Mouse (Mus musculus): ENCODE measurements around the gene Itga3. TPM values are rescaled to one million over a fixed set of nuclear protein-coding genes. Genes with fewer than 3 reads are reported as not detected.

Gene Itga3
- 2.1 and 2.3 TPM in 2 replicates for polyA plus RNA-seq (2021; fragmentation: Nextera tagmentation)
- long read RNA-seq, experiment 1, partial matches to known transcripts: 3 of 4 reads
- long read RNA-seq, experiment 1, other reads (novel, unspliced or antisense): 1 of 4 reads
- long read RNA-seq, experiment 2, full-length matches to known transcripts: 3 of 31 reads
- long read RNA-seq, experiment 2, partial matches to known transcripts: 22 of 31 reads
- long read RNA-seq, experiment 2, other reads (novel, unspliced or antisense): 6 of 31 reads

GRCm38 (mm10) chr11:95076536-95077111 lies at the start of gene Itga3:
Gene Itga3 (minus strand): TSS chr11:95076801.

GRCm38 (mm10) chr11:95119990-95120632 lies 43.5 kb upstream of the Itga3 start, which contains the start of gene Dlx3:
Gene Dlx3 (plus strand): TSS chr11:95120119.

GRCm38 (mm10) chr11:95041139-95041609 lies 35.4 kb downstream of the Itga3 start, which contains the start of gene Pdk2:
Gene Pdk2 (minus strand): TSS chr11:95041354.

GRCm38 (mm10) chr11:95009629-95010014 lies 67.0 kb downstream of the Itga3 start, which contains the start of gene Samd14:
Gene Samd14 (plus strand): TSS chr11:95009879.

Other genes with a start within 250 kb of the Itga3 start
- 0.90 and 1.4 TPM in 2 replicates for gene Col1a1, start 140.6 kb downstream of the Itga3 start, polyA plus RNA-seq (2021; fragmentation: Nextera tagmentation)
- not detected in 2 replicates for gene Hils1, start 109.2 kb downstream of the Itga3 start, polyA plus RNA-seq (2021; fragmentation: Nextera tagmentation)
- 0.40 and 0.46 TPM in 2 replicates for gene Sgca, start 100.5 kb downstream of the Itga3 start, polyA plus RNA-seq (2021; fragmentation: Nextera tagmentation)
- 30.7 and 37.0 TPM in 2 replicates for gene Ppp1r9b, start 85.8 kb downstream of the Itga3 start, polyA plus RNA-seq (2021; fragmentation: Nextera tagmentation)
- 13.5 and 16.5 TPM in 2 replicates for gene Samd14, start 66.9 kb downstream of the Itga3 start, polyA plus RNA-seq (2021; fragmentation: Nextera tagmentation)
- 129 and 142 TPM in 2 replicates for gene Pdk2, start 35.4 kb downstream of the Itga3 start, polyA plus RNA-seq (2021; fragmentation: Nextera tagmentation)
- not detected in 2 replicates for gene Dlx3, start 43.3 kb upstream of the Itga3 start, polyA plus RNA-seq (2021; fragmentation: Nextera tagmentation)
- gene Dlx4, start 69.5 kb upstream of the Itga3 start, polyA plus RNA-seq (2021; fragmentation: Nextera tagmentation): 0.10 and 0.50 TPM in 2 replicates
- not detected in 2 replicates for gene Tac4, start 184.7 kb upstream of the Itga3 start, polyA plus RNA-seq (2021; fragmentation: Nextera tagmentation)
- gene Kat7, start 233.4 kb upstream of the Itga3 start, polyA plus RNA-seq (2021; fragmentation: Nextera tagmentation): 47.0 and 47.4 TPM in 2 replicates